Mouse (Mus musculus) kidney, embryonic 14.5 days (tissue): ENCODE measurements around the gene Serpini2. TPM values are rescaled to one million over a fixed set of nuclear protein-coding genes. Genes with fewer than 3 reads are reported as not detected.

Source experiments
- ATAC-seq: fragments of 200-750 bp; cut with Nextera tagmentation; 2 replicates; pipeline ENCODE4 v1.8.0; 2017; ENCODE audit warnings: moderate number of reproducible peaks, mild to moderate bottlenecking, moderate TSS enrichment, moderate library complexity; ENCODE audit not compliant: low FRiP score, low TSS enrichment
- H3K27ac ChIP-seq: fragments of 300-500 bp; sonication (generic); 2 replicates; pipeline ENCODE4 v1.5.1; 2014; ENCODE audit warnings: low read depth, mild to moderate bottlenecking, low read length, moderate library complexity, mixed read lengths
- H3K27me3 ChIP-seq: fragments of 300-500 bp; sonication (generic); 2 replicates; pipeline ENCODE4 v1.6.1; 2014; ENCODE audit warnings: mild to moderate bottlenecking, low read length; ENCODE audit not compliant: control insufficient read depth, insufficient read depth
- H3K36me3 ChIP-seq: fragments of 300-500 bp; sonication (generic); 2 replicates; pipeline ENCODE4 v1.6.1; 2014; ENCODE audit warnings: low read length, mixed read lengths; ENCODE audit not compliant: control insufficient read depth, insufficient read depth
- H3K4me1 ChIP-seq: fragments of 300-500 bp; sonication (generic); 2 replicates; pipeline ENCODE4 v1.6.1; 2014; ENCODE audit warnings: low read length, mixed read lengths; ENCODE audit not compliant: control insufficient read depth, insufficient read depth
- H3K4me2 ChIP-seq: fragments of 300-500 bp; sonication (generic); replicated peaks from 2 replicates; pipeline ENCODE4 v1.6.1; 2014; ENCODE audit warnings: low read depth, mild to moderate bottlenecking, low read length
- H3K4me3 ChIP-seq: fragments of 300-500 bp; sonication (generic); 2 replicates; pipeline ENCODE4 v1.5.1; 2014; ENCODE audit warnings: mild to moderate bottlenecking, low read length
- H3K9ac ChIP-seq: fragments of 300-500 bp; sonication (generic); 2 replicates; pipeline ENCODE4 v1.6.1; 2014; ENCODE audit warnings: low read depth, mild to moderate bottlenecking, low read length, moderate library complexity
- H3K9me3 ChIP-seq: fragments of 300-500 bp; sonication (generic); 2 replicates; pipeline ENCODE4 v1.6.1; 2016; ENCODE audit warnings: low read length; ENCODE audit not compliant: control insufficient read depth
- WGBS: fragments of 180-500 bp; shearing (Covaris S2); extraction: QIAGEN DNeasy Blood & Tissue Kit; methylation state at CpG from one replicate; pipeline ENCODE4 v1.1.7; 2014; 5-methylcytosine and 5-hydroxymethylcytosine counted together
- polyA plus RNA-seq: library from polyadenylated mRNA; unstranded; fragments of >200 nt; fragmentation: Nextera tagmentation; extraction: Ambion mirVana; gene quantifications from 2 replicates; pipeline ENCODE4 v1.2.1, GENCODE M21; 2014

The Serpini2 gene
- polyA plus RNA-seq, 1 experiment from 2014 or later: not detected

- H3K9me3 ChIP-seq: no peaks in the 10 kb centered on the region
- no peak overlapping the region for H3K4me3 ChIP-seq
- no peak overlapping the region for H3K9ac ChIP-seq
- H3K4me1 ChIP-seq: no peaks in the 10 kb centered on the region
- 92% methylated on average over 2 of the region's 2 CpGs for WGBS
- H3K36me3 ChIP-seq: no peaks in the 10 kb centered on the region
- H3K27me3 ChIP-seq: no peaks in the 10 kb centered on the region
- H3K4me2 ChIP-seq: no peak overlapping the region
- no peak overlapping the region for H3K27ac ChIP-seq
- ATAC-seq: no peak
Observed at GRCm38 (mm10) chr3:75293243-75293642, 23.4 kb upstream of the Serpini2 start.

DNA sequence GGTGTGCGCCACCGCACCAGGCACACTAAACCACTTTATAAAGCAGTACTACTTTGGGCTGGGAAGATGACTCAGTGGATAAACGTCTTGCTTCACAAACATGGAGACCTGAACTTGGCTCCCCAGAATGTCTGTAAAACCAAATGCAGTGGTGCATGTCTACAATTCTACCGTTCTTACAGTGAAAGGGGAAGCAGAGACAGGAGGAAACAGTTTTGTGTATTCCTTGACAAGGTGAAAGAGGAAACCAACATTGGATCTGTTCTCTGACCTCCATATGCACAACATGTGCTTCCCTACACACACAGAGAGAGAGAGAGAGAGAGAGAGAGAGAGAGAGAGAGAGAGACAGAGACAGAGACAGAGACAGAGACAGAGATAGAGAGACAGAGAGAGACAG, 7.6 kb upstream of the Serpini2 start:
- Histone ChIP-seq H3K4me2 (no peak overlapping the region), H3K27me3 (no peaks in the 10 kb centered on the region), H3K9ac (no peak overlapping the region), H3K4me1 (no peaks in the 10 kb centered on the region), H3K27ac (no peak overlapping the region), H3K36me3 (no peaks in the 10 kb centered on the region), H3K9me3 (no peaks in the 10 kb centered on the region), H3K4me3 (no peak overlapping the region)
- no peak for ATAC-seq
- 79% methylated on average over 4 of the region's 4 CpGs for WGBS

- H3K9me3 ChIP-seq: no peaks in the 10 kb centered on the region
- H3K9ac ChIP-seq: no peak overlapping the region
- no peaks in the 10 kb centered on the region for H3K27me3 ChIP-seq
- whole genome bisulfite sequencing: 93% methylated on average over 3 of the region's 3 CpGs
- no peaks in the 10 kb centered on the region for H3K4me1 ChIP-seq
- ATAC-seq: no peak
- H3K4me2 ChIP-seq: no peak overlapping the region
- no peak overlapping the region for H3K27ac ChIP-seq
- H3K4me3 ChIP-seq: no peak overlapping the region
- no peaks in the 10 kb centered on the region for H3K36me3 ChIP-seq
Observed at GRCm38 (mm10) chr3:75276522-75276921, 6.6 kb upstream of the Serpini2 start.

DNA sequence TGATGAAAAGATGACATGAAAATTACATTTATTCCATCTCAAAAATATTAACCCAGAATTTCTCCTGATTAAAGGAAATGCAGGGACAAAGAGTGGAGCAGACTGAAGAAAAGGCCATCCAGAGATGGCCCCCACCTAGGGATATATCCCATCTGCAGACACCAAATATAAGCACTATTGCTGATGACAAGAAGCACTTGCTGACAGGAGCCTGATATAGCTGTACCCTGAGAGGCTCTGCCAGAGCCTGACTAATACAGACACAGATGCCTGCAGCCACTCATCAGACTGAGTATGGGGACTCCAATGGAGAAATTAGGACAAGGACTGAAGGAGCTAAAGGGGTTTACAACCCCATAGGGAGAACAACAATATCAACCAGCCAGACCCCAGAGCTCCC, 5.2 kb upstream of the Serpini2 start:
- ATAC-seq: no peak
- no peak overlapping the region for H3K4me2 ChIP-seq

GRCm38 (mm10) chr3:75259356-75259755, 10.5 kb downstream of the Serpini2 start:
- H3K9me3 ChIP-seq: no peaks in the 10 kb centered on the region
- no peak for ATAC-seq
- no peak overlapping the region for H3K4me2 ChIP-seq
- H3K27ac ChIP-seq: no peak overlapping the region
- H3K4me1 ChIP-seq: no peaks in the 10 kb centered on the region
- H3K9ac ChIP-seq: no peak overlapping the region
- H3K36me3 ChIP-seq: no peaks in the 10 kb centered on the region
- no peak overlapping the region for H3K4me3 ChIP-seq
- H3K27me3 ChIP-seq: no peaks in the 10 kb centered on the region

More for the DNA sequence above, 5.2 kb upstream of the Serpini2 start:
- Histone ChIP-seq H3K27ac (no peak overlapping the region), H3K9me3 (no peaks in the 10 kb centered on the region), H3K9ac (no peak overlapping the region), H3K36me3 (no peaks in the 10 kb centered on the region), H3K27me3 (no peaks in the 10 kb centered on the region), H3K4me3 (no peak overlapping the region), H3K4me1 (no peaks in the 10 kb centered on the region)

DNA sequence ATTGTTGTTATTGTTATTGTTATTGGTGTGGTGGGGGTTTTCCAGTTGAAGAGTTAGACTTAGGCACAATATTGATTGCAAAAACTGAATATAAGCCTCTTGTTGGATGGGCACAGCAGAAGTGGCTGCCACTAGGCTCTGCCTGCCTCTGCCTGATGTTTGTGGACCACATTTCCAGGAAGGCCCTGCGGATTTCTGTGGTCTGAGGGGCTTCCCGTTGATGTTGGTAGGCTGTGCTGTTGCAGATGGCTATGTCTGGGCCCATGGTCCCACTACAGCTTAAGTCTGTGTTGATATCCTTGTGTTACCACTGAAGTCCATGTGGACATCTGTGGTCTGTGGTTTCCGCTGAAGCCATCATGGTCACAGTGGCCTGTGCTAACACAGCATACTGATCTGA, 50.2 kb downstream of the Serpini2 start:
- H3K27ac ChIP-seq: no peak overlapping the region
- no peak overlapping the region for H3K9ac ChIP-seq
- no peaks in the 10 kb centered on the region for H3K4me1 ChIP-seq
- no peak overlapping the region for H3K4me3 ChIP-seq
- H3K27me3 ChIP-seq: no peaks in the 10 kb centered on the region
- H3K36me3 ChIP-seq: no peaks in the 10 kb centered on the region
- H3K9me3 ChIP-seq: no peaks in the 10 kb centered on the region
- WGBS: 80% methylated on average over 3 of the region's 3 CpGs
- no peak overlapping the region for H3K4me2 ChIP-seq
- ATAC-seq: no peak

- Histone ChIP-seq H3K9me3 (no peaks in the 10 kb centered on the region), H3K9ac (no peak overlapping the region), H3K4me2 (no peak overlapping the region), H3K27ac (no peak overlapping the region), H3K4me1 (no peaks in the 10 kb centered on the region), H3K27me3 (no peaks in the 10 kb centered on the region), H3K36me3 (no peaks in the 10 kb centered on the region), H3K4me3 (no peak overlapping the region)
- no peak for ATAC-seq
- WGBS: 11% methylated on average over 1 of the region's 1 CpGs
Observed at GRCm38 (mm10) chr3:75219211-75219610, 50.7 kb downstream of the Serpini2 start.

DNA sequence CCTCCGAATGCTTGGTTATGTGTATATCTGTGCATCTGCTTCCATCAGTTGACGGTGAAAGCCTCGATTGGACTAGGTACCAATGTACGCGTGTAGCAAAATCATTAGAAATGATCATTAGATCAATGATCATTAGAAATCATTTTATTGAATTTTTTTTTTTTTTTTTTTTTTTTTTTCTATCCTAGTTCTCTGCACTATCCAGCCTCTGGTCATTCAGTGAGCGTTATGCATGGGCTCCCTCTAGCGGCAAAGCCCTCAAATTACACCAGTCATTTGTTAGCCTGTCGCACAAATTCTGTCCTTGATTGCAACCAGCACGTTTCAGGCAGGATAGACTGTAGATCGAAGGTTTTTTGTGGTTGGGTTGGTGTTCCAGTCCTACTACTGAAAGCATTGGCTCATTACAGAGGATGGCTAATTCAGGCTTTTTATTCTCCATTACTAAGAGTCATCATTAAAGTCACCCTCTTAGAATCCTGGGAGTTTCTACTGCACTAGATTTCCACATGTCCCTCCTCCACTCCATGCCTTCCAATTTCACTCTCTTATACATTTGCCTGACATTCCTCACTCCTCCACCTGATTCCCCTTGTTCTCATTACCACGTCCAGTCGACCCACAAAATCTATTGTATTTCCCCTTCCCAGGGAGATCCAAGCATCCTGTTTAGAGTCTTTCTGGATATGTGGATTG, 66.9 kb downstream of the Serpini2 start:
- Histone ChIP-seq H3K9me3 (no peaks in the 10 kb centered on the region), H3K9ac (no peak overlapping the region), H3K4me3 (no peak overlapping the region), H3K4me2 (no peak overlapping the region), H3K27ac (no peak overlapping the region), H3K27me3 (no peaks in the 10 kb centered on the region), H3K4me1 (no peaks in the 10 kb centered on the region), H3K36me3 (no peaks in the 10 kb centered on the region)
- WGBS: 38% methylated on average over 12 of the region's 12 CpGs
- no peak for ATAC-seq
